Comparison of ENCODE assay signal across 23 mouse cellular contexts in genomic region chr4:78142767-78143148, GRCm38 (mm10).
DNase-seq lines count a peak whose midpoint lies in the region; ATAC-seq lines count a peak whose summit lies in the region.
"Had no signal": no experiment of that assay in that cellular context is flagged by ENCODE, and none has a peak within 500 bp of the region (broad histone marks: within the 10 kb centered on the region; RNA-seq: fewer than 3 reads in every experiment).

No protein-coding gene starts in this region.

- H3K4me2 ChIP-seq in hindbrain, embryonic 11.5 days (replicated peaks; ENCODE audit: low read depth, low read length), result no peak overlapping the region
- no peak overlapping the region for H3K4me2 ChIP-seq in midbrain, embryonic 11.5 days
- no peak overlapping the region for H3K4me2 ChIP-seq in midbrain, embryonic 14.5 days (ENCODE audit: low read length)
- H3K4me2 ChIP-seq in hindbrain, embryonic 14.5 days (replicated peaks), result no peak overlapping the region
- no peak overlapping the region for H3K4me2 ChIP-seq in neural tube, embryonic 14.5 days (ENCODE audit: low read depth, low read length)
- H3K4me2 ChIP-seq: forebrain, embryonic 13.5 days; heart, embryonic 13.5 days had no signal

- 73% methylated on average over 1 of the region's 1 CpGs for WGBS in hindbrain, embryonic 11.5 days
- 84% methylated on average over 1 of the region's 1 CpGs for WGBS in hindbrain, embryonic 10.5 days
- 92% methylated on average over 1 of the region's 1 CpGs for WGBS in midbrain, embryonic 11.5 days
- 79% methylated on average over 1 of the region's 1 CpGs for WGBS in midbrain, embryonic 14.5 days
- 47% methylated on average over 1 of the region's 1 CpGs for WGBS in hindbrain, embryonic 14.5 days
- WGBS in neural tube, embryonic 14.5 days, result 32% methylated on average over 1 of the region's 1 CpGs

- no peaks in the 10 kb centered on the region for H3K27me3 ChIP-seq in hindbrain, embryonic 11.5 days (ENCODE audit: control insufficient read depth, insufficient read depth, low read length)
- H3K27me3 ChIP-seq in hindbrain, embryonic 10.5 days (ENCODE audit: insufficient read depth, poor library complexity, severe bottlenecking), result no peaks in the 10 kb centered on the region
- no peaks in the 10 kb centered on the region for H3K27me3 ChIP-seq in midbrain, embryonic 11.5 days (ENCODE audit: control insufficient read depth, insufficient read depth, low read length)
- no peaks in the 10 kb centered on the region for H3K27me3 ChIP-seq in midbrain, embryonic 14.5 days (ENCODE audit: control insufficient read depth, insufficient read depth, low read length)
- H3K27me3 ChIP-seq in hindbrain, embryonic 14.5 days (ENCODE audit: control insufficient read depth, insufficient read depth, low read length), result no peaks in the 10 kb centered on the region
- no peaks in the 10 kb centered on the region for H3K27me3 ChIP-seq in neural tube, embryonic 14.5 days (ENCODE audit: control insufficient read depth, insufficient read depth, low read length)
- H3K27me3 ChIP-seq: forebrain, embryonic 13.5 days; heart, embryonic 13.5 days had no signal

- H3K9ac ChIP-seq in hindbrain, embryonic 11.5 days (ENCODE audit: low read depth, low read length), result no peak overlapping the region
- no peak overlapping the region for H3K9ac ChIP-seq in midbrain, embryonic 11.5 days (ENCODE audit: low read length)
- no peak overlapping the region for H3K9ac ChIP-seq in midbrain, embryonic 14.5 days (replicated peaks; ENCODE audit: low read length)
- H3K9ac ChIP-seq in hindbrain, embryonic 14.5 days, result no peak overlapping the region
- H3K9ac ChIP-seq in neural tube, embryonic 14.5 days (replicated peaks; ENCODE audit: low read depth, low read length), result no peak overlapping the region
- H3K9ac ChIP-seq: forebrain, embryonic 13.5 days; heart, embryonic 13.5 days had no signal

- no peak overlapping the region for H3K4me3 ChIP-seq in hindbrain, embryonic 11.5 days (ENCODE audit: low read depth, low read length)
- H3K4me3 ChIP-seq in hindbrain, embryonic 10.5 days, result no peak overlapping the region
- no peak overlapping the region for H3K4me3 ChIP-seq in midbrain, embryonic 11.5 days (ENCODE audit: low read depth, low read length)
- H3K4me3 ChIP-seq in midbrain, embryonic 14.5 days (replicated peaks; ENCODE audit: low read depth, low read length), result no peak overlapping the region
- H3K4me3 ChIP-seq in hindbrain, embryonic 14.5 days (replicated peaks; ENCODE audit: low read length), result no peak overlapping the region
- no peak overlapping the region for H3K4me3 ChIP-seq in neural tube, embryonic 14.5 days (ENCODE audit: low read depth, low read length)
- H3K4me3 ChIP-seq: forebrain, embryonic 10.5 days; forebrain, embryonic 13.5 days; heart, adult 2 months; heart, embryonic 10.5 days; heart, embryonic 13.5 days had no signal

- H3K9me3 ChIP-seq in hindbrain, embryonic 11.5 days (ENCODE audit: control insufficient read depth, low read length), result no peaks in the 10 kb centered on the region
- no peaks in the 10 kb centered on the region for H3K9me3 ChIP-seq in hindbrain, embryonic 10.5 days
- H3K9me3 ChIP-seq in midbrain, embryonic 11.5 days (ENCODE audit: control insufficient read depth, low read length), result no peaks in the 10 kb centered on the region
- H3K9me3 ChIP-seq in midbrain, embryonic 14.5 days (ENCODE audit: control insufficient read depth, low read length), result no peaks in the 10 kb centered on the region
- H3K9me3 ChIP-seq in hindbrain, embryonic 14.5 days (ENCODE audit: control insufficient read depth, low read length), result no peaks in the 10 kb centered on the region
- H3K9me3 ChIP-seq in neural tube, embryonic 14.5 days (ENCODE audit: control insufficient read depth, low read length), result no peaks in the 10 kb centered on the region
- H3K9me3 ChIP-seq: forebrain, embryonic 10.5 days; forebrain, embryonic 13.5 days; heart, embryonic 10.5 days had no signal

- H3K36me3 ChIP-seq in hindbrain, embryonic 11.5 days (ENCODE audit: control insufficient read depth, insufficient read depth, low read length), result no peaks in the 10 kb centered on the region
- H3K36me3 ChIP-seq in hindbrain, embryonic 10.5 days, result no peaks in the 10 kb centered on the region
- no peaks in the 10 kb centered on the region for H3K36me3 ChIP-seq in midbrain, embryonic 11.5 days (ENCODE audit: control insufficient read depth, insufficient read depth, low read length)
- no peaks in the 10 kb centered on the region for H3K36me3 ChIP-seq in midbrain, embryonic 14.5 days (ENCODE audit: control insufficient read depth, insufficient read depth, low read length)
- H3K36me3 ChIP-seq in hindbrain, embryonic 14.5 days (replicated peaks; ENCODE audit: control insufficient read depth, insufficient read depth), result no peaks in the 10 kb centered on the region
- no peaks in the 10 kb centered on the region for H3K36me3 ChIP-seq in neural tube, embryonic 14.5 days (ENCODE audit: control insufficient read depth, insufficient read depth, low read length)
- H3K36me3 ChIP-seq: forebrain, embryonic 10.5 days; heart, embryonic 10.5 days; heart, embryonic 13.5 days had no signal

- no peaks in the 10 kb centered on the region for H3K4me1 ChIP-seq in hindbrain, embryonic 11.5 days (replicated peaks; ENCODE audit: control insufficient read depth, insufficient read depth, low read length)
- H3K4me1 ChIP-seq in hindbrain, embryonic 10.5 days (replicated peaks), result no peaks in the 10 kb centered on the region
- no peaks in the 10 kb centered on the region for H3K4me1 ChIP-seq in midbrain, embryonic 11.5 days (ENCODE audit: control insufficient read depth, insufficient read depth, low read length)
- H3K4me1 ChIP-seq in midbrain, embryonic 14.5 days (ENCODE audit: control insufficient read depth, insufficient read depth, low read length), result no peaks in the 10 kb centered on the region
- H3K4me1 ChIP-seq in hindbrain, embryonic 14.5 days (replicated peaks; ENCODE audit: control insufficient read depth, insufficient read depth, low read length), result no peaks in the 10 kb centered on the region
- 0 out of 2 replicates have a peak, but pooled peaks cover 4% of the 10 kb centered on the region for H3K4me1 ChIP-seq in neural tube, embryonic 14.5 days (ENCODE audit: control insufficient read depth, insufficient read depth, low read length)
- H3K4me1 ChIP-seq: forebrain, embryonic 10.5 days; heart, embryonic 10.5 days; heart, embryonic 13.5 days had no signal

- DNase-seq in hindbrain, embryonic 11.5 days (ENCODE audit: low spot score), result no peak
- no peak for DNase-seq in hindbrain, embryonic 10.5 days (ENCODE audit: low spot score)
- peak; percentile 70 for DNase-seq in midbrain, embryonic 11.5 days (ENCODE audit: low spot score, missing footprints)
- DNase-seq in midbrain, embryonic 14.5 days, result no peak
- no peak for DNase-seq in hindbrain, embryonic 14.5 days (ENCODE audit: low spot score)
- no peak for DNase-seq in ovary, adult 18-20 months (ENCODE audit: low spot score)
- no peak for DNase-seq in left cerebral cortex, adult 18-20 months (ENCODE audit: low spot score in 2 of 2)
- DNase-seq: adrenal gland, adult 8-10 months; adrenal gland, postnatal 25 days; cerebellum, adult 18-20 months; cerebellum, adult 9-10 months; cerebellum, postnatal 14 days; gastrocnemius, postnatal 10 days; gastrocnemius, postnatal 36 days; heart, adult 2 months; heart, postnatal 14 days; heart, postnatal 4 days had no signal

- peak; percentile 27; the same call in 1 of the 2 replicates for ATAC-seq in hindbrain, embryonic 11.5 days (ENCODE audit: low FRiP score)
- no peak for ATAC-seq in midbrain, embryonic 11.5 days (ENCODE audit: low FRiP score)
- no peak for ATAC-seq in midbrain, embryonic 14.5 days (ENCODE audit: low FRiP score, low TSS enrichment)
- peak; percentile 63; the same call in 1 of the 2 replicates for ATAC-seq in hindbrain, embryonic 14.5 days (ENCODE audit: low FRiP score)
- peak; percentile 54; the same call in 1 of the 2 replicates for ATAC-seq in neural tube, embryonic 14.5 days (ENCODE audit: low read depth)
- ATAC-seq: activated CD4-positive, CD25-positive, alpha-beta regulatory T cell, adult 4 months had no signal

- H3K27ac ChIP-seq in hindbrain, embryonic 11.5 days (ENCODE audit: low read depth, low read length), result no peak overlapping the region
- H3K27ac ChIP-seq in hindbrain, embryonic 10.5 days, result no peak overlapping the region
- no peak overlapping the region for H3K27ac ChIP-seq in midbrain, embryonic 11.5 days (ENCODE audit: low read depth, low read length)
- H3K27ac ChIP-seq in midbrain, embryonic 14.5 days (replicated peaks; ENCODE audit: low read depth, low read length), result no peak overlapping the region
- peak overlapping the region; percentile 16; the same call in 1 of the 2 replicates for H3K27ac ChIP-seq in hindbrain, embryonic 14.5 days
- no peak overlapping the region; the same call in 1 of the 2 replicates for H3K27ac ChIP-seq in neural tube, embryonic 14.5 days (ENCODE audit: low read depth, low read length)
- H3K27ac ChIP-seq: forebrain, embryonic 10.5 days; forebrain, embryonic 13.5 days; heart, adult 2 months; heart, embryonic 10.5 days; heart, embryonic 13.5 days had no signal

Comparison
In these comparisons a context has a peak if more than half of its experiments do, and no peak if none do; other contexts are left out.
1. ATAC-seq: peak in hindbrain, embryonic 11.5 days (single experiment), hindbrain, embryonic 14.5 days (single experiment) and neural tube, embryonic 14.5 days (single experiment); none in midbrain, embryonic 11.5 days (single experiment) and midbrain, embryonic 14.5 days (single experiment).